In genomic region chr1:102757941-102758340, GRCm38 (mm10) we compare ENCODE assay signal across 29 mouse cellular contexts.
"Had no signal": no experiment of that assay in that cellular context is flagged by ENCODE, and none has a peak within 500 bp of the region (broad histone marks: within the 10 kb centered on the region; RNA-seq: fewer than 3 reads in every experiment).

No protein-coding gene starts in this region.

- H3K27ac ChIP-seq: heart, embryonic 10.5 days; heart, embryonic 13.5 days; heart, embryonic 15.5 days; hindbrain, embryonic 10.5 days; hindbrain, embryonic 12.5 days; hindbrain, embryonic 13.5 days; hindbrain, embryonic 14.5 days; hindbrain, embryonic 15.5 days; hindbrain, postnatal 0 days; intestine, embryonic 15.5 days; kidney, embryonic 15.5 days; kidney, postnatal 0 days; layer of hippocampus, adult 2 months had no signal

- H3K4me3 ChIP-seq: heart, embryonic 10.5 days; heart, embryonic 12.5 days; heart, embryonic 13.5 days; heart, embryonic 15.5 days; hindbrain, embryonic 10.5 days; hindbrain, embryonic 12.5 days; hindbrain, embryonic 13.5 days; hindbrain, embryonic 15.5 days; intestine, embryonic 15.5 days; kidney, embryonic 15.5 days; layer of hippocampus, adult 2 months had no signal

- H3K9ac ChIP-seq: heart, embryonic 12.5 days; heart, embryonic 13.5 days; heart, embryonic 15.5 days; hindbrain, embryonic 12.5 days; hindbrain, embryonic 13.5 days; hindbrain, embryonic 14.5 days; hindbrain, embryonic 15.5 days; intestine, embryonic 15.5 days; kidney, embryonic 15.5 days had no signal

- H3K27me3 ChIP-seq: heart, embryonic 12.5 days; heart, embryonic 13.5 days; heart, embryonic 15.5 days; hindbrain, embryonic 12.5 days; hindbrain, embryonic 13.5 days; hindbrain, embryonic 15.5 days; intestine, embryonic 15.5 days; kidney, embryonic 15.5 days had no signal

- DNase-seq: heart, postnatal 10 days; heart, postnatal 14 days; heart, postnatal 36 days; heart, postnatal 4 days; kidney, adult 11 months; kidney, adult 2 months; kidney, adult 8-10 months; kidney, adult 9 months; kidney, postnatal 10 days; kidney, postnatal 14 days; kidney, postnatal 25 days; kidney, postnatal 36 days; kidney, postnatal 4 days; layer of hippocampus, adult 9-11 months; layer of hippocampus, postnatal 36 days had no signal

- H3K36me3 ChIP-seq: heart, embryonic 10.5 days; heart, embryonic 12.5 days; heart, embryonic 13.5 days; heart, embryonic 15.5 days; hindbrain, embryonic 10.5 days; hindbrain, embryonic 12.5 days; hindbrain, embryonic 13.5 days; hindbrain, embryonic 15.5 days; intestine, embryonic 15.5 days; kidney, embryonic 15.5 days had no signal

- H3K4me1 ChIP-seq: heart, embryonic 10.5 days; heart, embryonic 12.5 days; heart, embryonic 13.5 days; heart, embryonic 15.5 days; hindbrain, embryonic 10.5 days; hindbrain, embryonic 12.5 days; hindbrain, embryonic 13.5 days; hindbrain, embryonic 15.5 days; intestine, embryonic 15.5 days; kidney, embryonic 15.5 days had no signal
